Mouse (Mus musculus): ENCODE data around the gene Ppfia3. TPM values are rescaled to one million over a fixed set of nuclear protein-coding genes. Genes with fewer than 3 reads are reported as not detected.

The Ppfia3 gene
- not detected for polyA plus RNA-seq (2014; fragmentation: Illumina TruSeq; extraction: RNeasy Lipid Tissue Mini Kit (QIAGEN cat#74804); ENCODE audit: low read depth, low replicate concordance)

GRCm38 (mm10) chr7:45366652-45367019 lies at the start of gene Ppfia3:
Gene Ppfia3 (minus strand): TSS chr7:45367019.

GRCm38 (mm10) chr7:45413113-45413863 lies 46.5 kb upstream of the Ppfia3 start, which contains the start of gene Ntf5:
Gene Ntf5 (plus strand): TSS chr7:45413695.

GRCm38 (mm10) chr7:45405091-45406075 lies 38.6 kb upstream of the Ppfia3 start, which contains the start of gene Kcna7:
Gene Kcna7 (plus strand): TSS chr7:45405653.

DNA sequence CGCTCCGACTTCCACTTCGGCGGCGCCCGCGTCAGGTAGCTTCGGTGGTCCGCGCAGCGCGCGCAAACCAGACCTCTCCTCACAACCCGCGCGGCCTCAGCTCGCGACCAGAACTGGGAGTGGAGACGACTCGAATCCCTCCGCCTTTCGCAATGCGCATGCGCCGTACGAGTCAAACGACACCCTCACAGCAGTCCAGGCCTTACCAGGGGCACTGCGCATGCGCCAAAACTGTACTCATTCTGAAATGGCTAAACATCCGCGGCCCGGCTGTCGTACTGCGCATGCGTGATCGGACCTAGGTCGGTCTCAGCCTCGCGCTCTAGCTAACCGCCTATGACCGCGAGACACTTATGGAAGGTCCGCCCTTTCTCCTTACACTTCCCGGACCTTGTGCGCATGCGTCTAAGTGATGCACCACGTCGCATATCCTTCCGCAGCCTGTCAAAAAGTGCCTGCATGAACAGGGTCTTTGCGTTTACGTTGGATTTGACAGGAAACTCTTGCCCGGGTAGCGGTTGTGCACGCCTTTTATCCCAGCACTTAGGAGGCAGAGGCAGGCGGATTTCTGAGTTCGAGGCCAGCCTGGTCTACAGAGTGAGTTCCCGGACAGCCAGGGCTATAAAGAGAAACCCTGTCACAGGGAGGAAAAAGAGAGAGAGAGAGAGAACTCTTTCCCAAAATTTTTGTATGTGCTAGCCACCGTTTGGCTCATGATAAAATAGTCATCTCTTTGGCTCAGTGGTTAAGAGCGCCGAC lies 28.9 kb upstream of the Ppfia3 start, which contains the start of gene Snrnp70:
TSS of gene Snrnp70 (minus strand) at position 165 of the 759 bp plus-strand sequence.

GRCm38 (mm10) chr7:45370475-45371311 lies 3.9 kb upstream of the Ppfia3 start, which contains the start of gene Lin7b:
Gene Lin7b (minus strand): TSS chr7:45370583.

GRCm38 (mm10) chr7:45335056-45335455 lies 31.8 kb downstream of the Ppfia3 start, which contains the start of gene Hrc:
Gene Hrc (plus strand): TSS chr7:45335290.

GRCm38 (mm10) chr7:45333431-45333982 lies 33.3 kb downstream of the Ppfia3 start, which contains the start of gene Trpm4:
Gene Trpm4 (minus strand): TSS chr7:45333780.

Other genes with a start within 250 kb of the Ppfia3 start
- 172 TPM for gene Rps11, start 242.6 kb downstream of the Ppfia3 start, polyA plus RNA-seq (2014; fragmentation: Illumina TruSeq; extraction: RNeasy Lipid Tissue Mini Kit (QIAGEN cat#74804); ENCODE audit: low read depth, low replicate concordance)
- gene Rpl13a, start 238.3 kb downstream of the Ppfia3 start, polyA plus RNA-seq (2014; fragmentation: Illumina TruSeq; extraction: RNeasy Lipid Tissue Mini Kit (QIAGEN cat#74804); ENCODE audit: low read depth, low replicate concordance): 253 TPM
- gene Gm45713, start 230.8 kb downstream of the Ppfia3 start, polyA plus RNA-seq (2014; fragmentation: Illumina TruSeq; extraction: RNeasy Lipid Tissue Mini Kit (QIAGEN cat#74804); ENCODE audit: low read depth, low replicate concordance): not detected
- 5.4 TPM for gene Flt3l, start 230.6 kb downstream of the Ppfia3 start, polyA plus RNA-seq (2014; fragmentation: Illumina TruSeq; extraction: RNeasy Lipid Tissue Mini Kit (QIAGEN cat#74804); ENCODE audit: low read depth, low replicate concordance)
- 3.9 TPM for gene Pih1d1, start 212.7 kb downstream of the Ppfia3 start, polyA plus RNA-seq (2014; fragmentation: Illumina TruSeq; extraction: RNeasy Lipid Tissue Mini Kit (QIAGEN cat#74804); ENCODE audit: low read depth, low replicate concordance)
- 5.2 TPM for gene Aldh16a1, start 212.4 kb downstream of the Ppfia3 start, polyA plus RNA-seq (2014; fragmentation: Illumina TruSeq; extraction: RNeasy Lipid Tissue Mini Kit (QIAGEN cat#74804); ENCODE audit: low read depth, low replicate concordance)
- not detected for gene Slc17a7, start 203.1 kb downstream of the Ppfia3 start, polyA plus RNA-seq (2014; fragmentation: Illumina TruSeq; extraction: RNeasy Lipid Tissue Mini Kit (QIAGEN cat#74804); ENCODE audit: low read depth, low replicate concordance)
- not detected for gene Gfy, start 187.4 kb downstream of the Ppfia3 start, polyA plus RNA-seq (2014; fragmentation: Illumina TruSeq; extraction: RNeasy Lipid Tissue Mini Kit (QIAGEN cat#74804); ENCODE audit: low read depth, low replicate concordance)
- not detected for gene Pth2, start 186.0 kb downstream of the Ppfia3 start, polyA plus RNA-seq (2014; fragmentation: Illumina TruSeq; extraction: RNeasy Lipid Tissue Mini Kit (QIAGEN cat#74804); ENCODE audit: low read depth, low replicate concordance)
- gene Ccdc155, start 162.1 kb downstream of the Ppfia3 start, polyA plus RNA-seq (2014; fragmentation: Illumina TruSeq; extraction: RNeasy Lipid Tissue Mini Kit (QIAGEN cat#74804); ENCODE audit: low read depth, low replicate concordance): not detected
- not detected for gene Dkkl1, start 154.9 kb downstream of the Ppfia3 start, polyA plus RNA-seq (2014; fragmentation: Illumina TruSeq; extraction: RNeasy Lipid Tissue Mini Kit (QIAGEN cat#74804); ENCODE audit: low read depth, low replicate concordance)
- 0.19 TPM for gene Tead2, start 151.3 kb downstream of the Ppfia3 start, polyA plus RNA-seq (2014; fragmentation: Illumina TruSeq; extraction: RNeasy Lipid Tissue Mini Kit (QIAGEN cat#74804); ENCODE audit: low read depth, low replicate concordance)
- 0.34 TPM for gene Cd37, start 127.9 kb downstream of the Ppfia3 start, polyA plus RNA-seq (2014; fragmentation: Illumina TruSeq; extraction: RNeasy Lipid Tissue Mini Kit (QIAGEN cat#74804); ENCODE audit: low read depth, low replicate concordance)
- 1.2 TPM for gene Slc6a16, start 125.9 kb downstream of the Ppfia3 start, polyA plus RNA-seq (2014; fragmentation: Illumina TruSeq; extraction: RNeasy Lipid Tissue Mini Kit (QIAGEN cat#74804); ENCODE audit: low read depth, low replicate concordance)
- not detected for gene Slc6a21, start 89.5 kb downstream of the Ppfia3 start, polyA plus RNA-seq (2014; fragmentation: Illumina TruSeq; extraction: RNeasy Lipid Tissue Mini Kit (QIAGEN cat#74804); ENCODE audit: low read depth, low replicate concordance)
- not detected for gene Trpm4, start 33.2 kb downstream of the Ppfia3 start, polyA plus RNA-seq (2014; fragmentation: Illumina TruSeq; extraction: RNeasy Lipid Tissue Mini Kit (QIAGEN cat#74804); ENCODE audit: low read depth, low replicate concordance)
- gene Hrc, start 31.7 kb downstream of the Ppfia3 start, polyA plus RNA-seq (2014; fragmentation: Illumina TruSeq; extraction: RNeasy Lipid Tissue Mini Kit (QIAGEN cat#74804); ENCODE audit: low read depth, low replicate concordance): not detected
- not detected for gene Lin7b, start 3.6 kb upstream of the Ppfia3 start, polyA plus RNA-seq (2014; fragmentation: Illumina TruSeq; extraction: RNeasy Lipid Tissue Mini Kit (QIAGEN cat#74804); ENCODE audit: low read depth, low replicate concordance)
- gene Snrnp70, start 28.7 kb upstream of the Ppfia3 start, polyA plus RNA-seq (2014; fragmentation: Illumina TruSeq; extraction: RNeasy Lipid Tissue Mini Kit (QIAGEN cat#74804); ENCODE audit: low read depth, low replicate concordance): 36.2 TPM
- not detected for gene Kcna7, start 38.6 kb upstream of the Ppfia3 start, polyA plus RNA-seq (2014; fragmentation: Illumina TruSeq; extraction: RNeasy Lipid Tissue Mini Kit (QIAGEN cat#74804); ENCODE audit: low read depth, low replicate concordance)
- gene Ntf5, start 46.7 kb upstream of the Ppfia3 start, polyA plus RNA-seq (2014; fragmentation: Illumina TruSeq; extraction: RNeasy Lipid Tissue Mini Kit (QIAGEN cat#74804); ENCODE audit: low read depth, low replicate concordance): not detected
- gene Lhb, start 53.8 kb upstream of the Ppfia3 start, polyA plus RNA-seq (2014; fragmentation: Illumina TruSeq; extraction: RNeasy Lipid Tissue Mini Kit (QIAGEN cat#74804); ENCODE audit: low read depth, low replicate concordance): not detected
- gene Gys1, start 67.8 kb upstream of the Ppfia3 start, polyA plus RNA-seq (2014; fragmentation: Illumina TruSeq; extraction: RNeasy Lipid Tissue Mini Kit (QIAGEN cat#74804); ENCODE audit: low read depth, low replicate concordance): 0.64 TPM
- gene Ruvbl2, start 71.1 kb upstream of the Ppfia3 start, polyA plus RNA-seq (2014; fragmentation: Illumina TruSeq; extraction: RNeasy Lipid Tissue Mini Kit (QIAGEN cat#74804); ENCODE audit: low read depth, low replicate concordance): 0.58 TPM
- gene Ftl1, start 92.9 kb upstream of the Ppfia3 start, polyA plus RNA-seq (2014; fragmentation: Illumina TruSeq; extraction: RNeasy Lipid Tissue Mini Kit (QIAGEN cat#74804); ENCODE audit: low read depth, low replicate concordance): 81.8 TPM
- 0.79 TPM for gene Bax, start 99.9 kb upstream of the Ppfia3 start, polyA plus RNA-seq (2014; fragmentation: Illumina TruSeq; extraction: RNeasy Lipid Tissue Mini Kit (QIAGEN cat#74804); ENCODE audit: low read depth, low replicate concordance)
- gene Tulp2, start 114.9 kb upstream of the Ppfia3 start, polyA plus RNA-seq (2014; fragmentation: Illumina TruSeq; extraction: RNeasy Lipid Tissue Mini Kit (QIAGEN cat#74804); ENCODE audit: low read depth, low replicate concordance): not detected
- not detected for gene Gm45808, start 119.8 kb upstream of the Ppfia3 start, polyA plus RNA-seq (2014; fragmentation: Illumina TruSeq; extraction: RNeasy Lipid Tissue Mini Kit (QIAGEN cat#74804); ENCODE audit: low read depth, low replicate concordance)
- 85.8 TPM for gene Dhdh, start 121.8 kb upstream of the Ppfia3 start, polyA plus RNA-seq (2014; fragmentation: Illumina TruSeq; extraction: RNeasy Lipid Tissue Mini Kit (QIAGEN cat#74804); ENCODE audit: low read depth, low replicate concordance)
- 38.2 TPM for gene Nucb1, start 143.4 kb upstream of the Ppfia3 start, polyA plus RNA-seq (2014; fragmentation: Illumina TruSeq; extraction: RNeasy Lipid Tissue Mini Kit (QIAGEN cat#74804); ENCODE audit: low read depth, low replicate concordance)
- 0.95 TPM for gene Ppp1r15a, start 159.2 kb upstream of the Ppfia3 start, polyA plus RNA-seq (2014; fragmentation: Illumina TruSeq; extraction: RNeasy Lipid Tissue Mini Kit (QIAGEN cat#74804); ENCODE audit: low read depth, low replicate concordance)
- not detected for gene Plekha4, start 159.3 kb upstream of the Ppfia3 start, polyA plus RNA-seq (2014; fragmentation: Illumina TruSeq; extraction: RNeasy Lipid Tissue Mini Kit (QIAGEN cat#74804); ENCODE audit: low read depth, low replicate concordance)
- gene Hsd17b14, start 187.9 kb upstream of the Ppfia3 start, polyA plus RNA-seq (2014; fragmentation: Illumina TruSeq; extraction: RNeasy Lipid Tissue Mini Kit (QIAGEN cat#74804); ENCODE audit: low read depth, low replicate concordance): not detected
- 3.7 TPM for gene Bcat2, start 203.1 kb upstream of the Ppfia3 start, polyA plus RNA-seq (2014; fragmentation: Illumina TruSeq; extraction: RNeasy Lipid Tissue Mini Kit (QIAGEN cat#74804); ENCODE audit: low read depth, low replicate concordance)
- not detected for gene Fgf21, start 248.5 kb upstream of the Ppfia3 start, polyA plus RNA-seq (2014; fragmentation: Illumina TruSeq; extraction: RNeasy Lipid Tissue Mini Kit (QIAGEN cat#74804); ENCODE audit: low read depth, low replicate concordance)